Mouse (Mus musculus) intestine, postnatal 0 days (tissue): ENCODE data around the gene Vgll4. TPM values are rescaled to one million over a fixed set of nuclear protein-coding genes. Genes with fewer than 3 reads are reported as not detected.

Experiments used
- ATAC-seq: fragments of 200-750 bp; cut with Nextera tagmentation; 2 replicates; pipeline ENCODE4 v1.8.0; 2017; ENCODE audit warnings: mild to moderate bottlenecking, moderate TSS enrichment, moderate library complexity
- H3K27ac ChIP-seq: fragments of 300-500 bp; sonication (generic); 2 replicates; pipeline ENCODE4 v1.5.1; 2014; ENCODE audit warnings: mild to moderate bottlenecking, low read depth, low read length, moderate library complexity
- H3K27me3 ChIP-seq: fragments of 300-500 bp; sonication (generic); replicated peaks from 2 replicates; pipeline ENCODE4 v1.6.1; 2014; ENCODE audit warnings: low read length, mixed read lengths; ENCODE audit not compliant: control insufficient read depth, insufficient read depth
- H3K36me3 ChIP-seq: fragments of 300-500 bp; sonication (generic); 2 replicates; pipeline ENCODE4 v1.6.1; 2014; ENCODE audit warnings: mild to moderate bottlenecking, moderate library complexity; ENCODE audit not compliant: control insufficient read depth, insufficient read depth
- H3K4me1 ChIP-seq: fragments of 300-500 bp; sonication (generic); replicated peaks from 2 replicates; pipeline ENCODE4 v1.6.1; 2014; ENCODE audit warnings: antibody characterized with exemption, low read length, mixed read lengths; ENCODE audit not compliant: control insufficient read depth, insufficient read depth
- H3K4me2 ChIP-seq: fragments of 300-500 bp; sonication (generic); replicated peaks from 2 replicates; pipeline ENCODE4 v1.6.1; 2014; ENCODE audit warnings: low read depth, mild to moderate bottlenecking, moderate library complexity
- H3K4me3 ChIP-seq: fragments of 300-500 bp; sonication (generic); 2 replicates; pipeline ENCODE4 v1.5.1; 2014; ENCODE audit warnings: low read depth, low read length
- H3K9ac ChIP-seq: fragments of 300-500 bp; sonication (generic); 2 replicates; pipeline ENCODE4 v1.6.1; 2014; ENCODE audit warnings: mild to moderate bottlenecking, low read depth, low read length
- H3K9me3 ChIP-seq: fragments of 300-500 bp; sonication (generic); 2 replicates; pipeline ENCODE4 v1.6.1; 2016; ENCODE audit warnings: mixed run types; ENCODE audit not compliant: control insufficient read depth
- CTCF ChIP-seq: sonication (generic); IDR thresholded peaks from 2 replicates; pipeline ENCODE4 v1.5.1; 2016; ENCODE audit warnings: low read depth, mild to moderate bottlenecking, control low read depth, antibody characterized with exemption, moderate library complexity
- whole genome bisulfite sequencing: fragments of 180-500 bp; shearing (Covaris S2); extraction: QIAGEN DNeasy Blood & Tissue Kit; methylation state at CpG from one replicate; pipeline ENCODE4 v1.1.7; 2014; 5-methylcytosine and 5-hydroxymethylcytosine counted together
- polyA plus RNA-seq: library from polyadenylated mRNA; unstranded; fragments of >200 nt; fragmentation: Nextera tagmentation; extraction: Ambion mirVana; gene quantifications from 2 replicates; pipeline ENCODE4 v1.2.1, GENCODE M21; 2015

The Vgll4 gene
- polyA plus RNA-seq, 1 experiment from 2014 or later, result 31.1 TPM

DNA sequence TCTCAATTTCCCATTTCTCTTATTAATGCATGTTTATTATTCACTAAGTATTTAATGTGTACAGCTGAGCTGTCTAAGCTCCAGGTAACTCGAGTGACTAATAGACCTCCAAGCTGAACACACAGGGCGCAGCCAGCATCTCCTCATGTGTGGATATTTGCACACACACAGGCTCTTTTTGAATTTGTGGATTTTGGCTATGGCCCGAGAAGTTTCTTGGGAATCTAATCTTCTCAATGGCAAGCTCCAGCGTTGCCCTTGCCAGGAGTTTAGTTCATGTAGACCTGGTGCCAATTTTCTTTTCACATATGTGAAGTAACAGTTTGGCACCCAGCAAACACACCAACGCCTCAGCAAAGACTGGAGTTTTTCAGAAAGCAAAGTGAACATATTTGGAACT lies 157.5 kb downstream of the Vgll4 start:
- H3K27ac ChIP-seq, result no peak overlapping the region
- H3K4me3 ChIP-seq, result no peak overlapping the region
- TF ChIP-seq CTCF, result no peak
- 81% methylated on average over 5 of the region's 5 CpGs for WGBS
- no peaks in the 10 kb centered on the region for H3K9me3 ChIP-seq
- H3K27me3 ChIP-seq, result no peaks in the 10 kb centered on the region
- 0 out of 2 replicates have a peak, but pooled peaks cover 4% of the 10 kb centered on the region for H3K4me1 ChIP-seq
- no peak for ATAC-seq
- no peak overlapping the region for H3K9ac ChIP-seq
- H3K4me2 ChIP-seq, result no peak overlapping the region
- H3K36me3 ChIP-seq, result no peaks in the 10 kb centered on the region

Other genes starting within 250 kb of the Vgll4 start
- gene Tamm41, start 67.9 kb upstream of the Vgll4 start, polyA plus RNA-seq, result 42.6 and 43.8 TPM in 2 replicates
- gene Syn2, start 164.9 kb upstream of the Vgll4 start, polyA plus RNA-seq, result 4.7 and 4.9 TPM in 2 replicates